Mouse (Mus musculus): ENCODE results near the gene Hddc3. TPM values are rescaled to one million over a fixed set of nuclear protein-coding genes. Genes with fewer than 3 reads are reported as not detected.

Hddc3 gene
- polyA plus RNA-seq, 1 experiment from 2014 or later = 14.7 TPM

GRCm38 (mm10) chr7:80339793-80340628 is 2.9 kb upstream of the Hddc3 start:
- peak overlapping the region; percentile 67 for H3K4me3 ChIP-seq (replicated peaks)
- H3K9ac ChIP-seq = peak overlapping the region; percentile 64
- no peaks in the 10 kb centered on the region for H3K27me3 ChIP-seq (replicated peaks)
- H3K27ac ChIP-seq = peak overlapping the region; percentile 90
- under 1% methylated on average over 45 of the region's 45 CpGs for WGBS
- H3K4me1 ChIP-seq (replicated peaks) = peaks cover 25% of the 10 kb centered on the region
- ATAC-seq = peak; percentile 98
- no peaks in the 10 kb centered on the region for H3K9me3 ChIP-seq
- H3K4me2 ChIP-seq (replicated peaks) = peak overlapping the region; percentile 92
- H3K36me3 ChIP-seq = peaks cover 17% of the 10 kb centered on the region

DNA sequence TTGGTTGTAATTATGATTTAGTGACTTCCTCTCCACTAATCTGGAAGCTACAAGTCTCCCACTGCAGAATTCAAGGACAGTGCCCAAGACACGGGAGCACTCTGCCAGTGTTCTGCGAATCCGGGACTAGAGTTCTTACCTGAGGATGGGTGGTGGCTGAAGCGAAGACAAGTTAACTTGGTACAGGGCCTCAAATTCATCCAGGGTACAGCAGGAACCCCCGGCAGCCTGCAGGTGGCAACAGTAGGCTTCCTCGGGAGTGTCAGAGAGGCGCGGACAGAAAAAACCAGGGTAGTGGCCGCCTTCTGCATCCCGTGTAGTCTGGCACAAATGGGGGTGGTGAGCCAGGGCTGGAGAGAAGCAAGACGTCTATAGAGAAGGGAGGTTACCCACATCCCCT is 2.1 kb upstream of the Hddc3 start, which contains the start of gene Unc45a:
Gene Unc45a, minus strand, starts transcription at position 213 of the 400 bp plus-strand sequence.
- Histone ChIP-seq H3K9me3 (no peaks in the 10 kb centered on the region), H3K4me1 (replicated peaks) (peaks cover 25% of the 10 kb centered on the region), H3K4me2 (replicated peaks) (peak within 1 kb of the TSS; percentile 92), H3K27ac (peak within 1 kb of the TSS; percentile 90), H3K4me3 (replicated peaks) (peak within 1 kb of the TSS; percentile 67), H3K27me3 (replicated peaks) (no peaks in the 10 kb centered on the region), H3K36me3 (peaks cover 10% of the 10 kb centered on the region), H3K9ac (peak within 1 kb of the TSS; percentile 64)
- WGBS = 3% methylated on average over 11 of the region's 11 CpGs
- peak; percentile 59 for ATAC-seq

GRCm38 (mm10) chr7:80341793-80342192 is 1.1 kb upstream of the Hddc3 start:
- H3K36me3 ChIP-seq = 0 out of 2 replicates have a peak, but pooled peaks cover under 1% of the 10 kb centered on the region
- H3K9ac ChIP-seq = no peak overlapping the region
- 80% methylated on average over 7 of the region's 7 CpGs for WGBS
- no peak for ATAC-seq
- H3K27ac ChIP-seq = no peak overlapping the region
- peaks cover 25% of the 10 kb centered on the region for H3K4me1 ChIP-seq (replicated peaks)
- H3K4me2 ChIP-seq (replicated peaks) = no peak overlapping the region
- H3K9me3 ChIP-seq = no peaks in the 10 kb centered on the region
- H3K4me3 ChIP-seq (replicated peaks) = no peak overlapping the region
- H3K27me3 ChIP-seq (replicated peaks) = no peaks in the 10 kb centered on the region

GRCm38 (mm10) chr7:80343270-80344018 is 540 bp downstream of the Hddc3 start:
- H3K36me3 ChIP-seq = no peaks in the 10 kb centered on the region
- 0 out of 2 replicates have a peak, but pooled peaks have one; percentile 2 for ATAC-seq
- peak overlapping the region; percentile 76 for H3K9ac ChIP-seq
- H3K4me1 ChIP-seq (replicated peaks) = peaks cover 31% of the 10 kb centered on the region
- 24% methylated on average over 19 of the region's 19 CpGs for WGBS
- H3K27me3 ChIP-seq (replicated peaks) = no peaks in the 10 kb centered on the region
- H3K4me2 ChIP-seq (replicated peaks) = peak overlapping the region; percentile 72
- H3K4me3 ChIP-seq (replicated peaks) = peak overlapping the region; percentile 54
- no peaks in the 10 kb centered on the region for H3K9me3 ChIP-seq
- H3K27ac ChIP-seq = peak overlapping the region; percentile 66

DNA sequence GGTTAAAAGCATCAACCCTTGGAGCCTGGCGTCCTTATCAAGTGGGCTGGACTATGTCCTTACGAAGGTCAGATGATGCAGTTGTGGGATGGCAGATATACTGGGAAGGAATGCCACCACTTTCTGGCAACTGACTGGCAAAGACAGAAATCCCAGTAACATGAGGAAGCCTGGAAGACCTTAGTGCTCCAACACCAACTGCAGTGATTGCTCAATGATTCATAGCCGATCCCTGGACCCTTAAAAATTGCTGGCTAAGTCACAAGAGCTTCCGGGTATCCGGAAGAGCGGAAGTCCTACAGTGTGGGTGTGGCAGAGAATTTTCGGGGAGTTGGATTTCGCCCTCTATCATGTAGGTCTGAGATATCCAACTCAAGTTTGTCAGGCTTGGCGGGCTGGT is 3.3 kb downstream of the Hddc3 start:
- no peak overlapping the region for H3K4me3 ChIP-seq (replicated peaks)
- no peak overlapping the region for H3K9ac ChIP-seq
- no peaks in the 10 kb centered on the region for H3K9me3 ChIP-seq
- no peaks in the 10 kb centered on the region for H3K27me3 ChIP-seq (replicated peaks)
- no peak overlapping the region for H3K4me2 ChIP-seq (replicated peaks)
- no peak for ATAC-seq
- WGBS = 94% methylated on average over 9 of the region's 9 CpGs
- no peak overlapping the region for H3K27ac ChIP-seq
- H3K36me3 ChIP-seq = 0 out of 2 replicates have a peak, but pooled peaks cover 3% of the 10 kb centered on the region
- peaks cover 18% of the 10 kb centered on the region for H3K4me1 ChIP-seq (replicated peaks)

DNA sequence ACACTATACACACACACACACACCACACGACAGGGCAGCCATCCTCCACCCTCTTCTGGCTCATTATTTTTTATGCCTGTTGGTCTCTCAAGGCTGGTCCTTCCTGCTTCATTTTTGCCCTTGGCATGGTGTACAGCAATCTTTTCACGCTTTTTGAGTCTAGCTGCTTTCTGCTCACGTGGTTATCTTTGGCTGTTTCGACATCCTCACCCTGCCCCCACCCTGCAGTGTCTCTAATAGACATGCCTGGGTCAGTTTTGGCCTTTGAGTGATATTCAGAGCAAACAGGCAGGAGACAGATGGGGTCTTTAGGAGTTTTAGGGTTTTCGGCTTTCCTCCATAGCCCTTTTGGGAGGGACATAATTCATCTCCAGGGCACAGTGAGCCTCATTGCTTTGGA is 3.9 kb downstream of the Hddc3 start:
- Histone ChIP-seq H3K4me1 (replicated peaks) (peaks cover 16% of the 10 kb centered on the region), H3K4me2 (replicated peaks) (no peak overlapping the region), H3K9ac (no peak overlapping the region), H3K27ac (0 out of 2 replicates have a peak overlapping the region, but pooled peaks have one; percentile 79), H3K9me3 (no peaks in the 10 kb centered on the region), H3K36me3 (peaks cover 8% of the 10 kb centered on the region; the same call in 1 of the 2 replicates), H3K4me3 (replicated peaks) (no peak overlapping the region), H3K27me3 (replicated peaks) (no peaks in the 10 kb centered on the region)
- ATAC-seq = no peak
- WGBS = 86% methylated on average over 5 of the region's 5 CpGs

GRCm38 (mm10) chr7:80347670-80348586 is 5.0 kb downstream of the Hddc3 start:
- peak; percentile 57 for ATAC-seq
- no peaks in the 10 kb centered on the region for H3K9me3 ChIP-seq
- no peaks in the 10 kb centered on the region for H3K27me3 ChIP-seq (replicated peaks)
- H3K4me2 ChIP-seq (replicated peaks) = no peak overlapping the region
- peaks cover 12% of the 10 kb centered on the region for H3K36me3 ChIP-seq
- no peak overlapping the region for H3K4me3 ChIP-seq (replicated peaks)
- H3K4me1 ChIP-seq (replicated peaks) = peaks cover 12% of the 10 kb centered on the region; the same call in 1 of the 2 replicates
- 43% methylated on average over 13 of the region's 13 CpGs for WGBS
- H3K27ac ChIP-seq = peak overlapping the region; percentile 79
- H3K9ac ChIP-seq = no peak overlapping the region

- Histone ChIP-seq H3K4me2 (replicated peaks) (no peak overlapping the region), H3K36me3 (peaks cover 15% of the 10 kb centered on the region), H3K27me3 (replicated peaks) (no peaks in the 10 kb centered on the region), H3K9me3 (no peaks in the 10 kb centered on the region), H3K4me3 (replicated peaks) (no peak overlapping the region), H3K9ac (no peak overlapping the region), H3K27ac (no peak overlapping the region), H3K4me1 (replicated peaks) (0 out of 2 replicates have a peak, but pooled peaks cover 6% of the 10 kb centered on the region)
- 54% methylated on average over 2 of the region's 2 CpGs for WGBS
- ATAC-seq = no peak
These were observed 7.9 kb downstream of the Hddc3 start for GRCm38 (mm10) chr7:80350808-80351207.

- no peak for ATAC-seq
- 0 out of 2 replicates have a peak, but pooled peaks cover 4% of the 10 kb centered on the region for H3K4me1 ChIP-seq (replicated peaks)
- no peak overlapping the region for H3K9ac ChIP-seq
- H3K27ac ChIP-seq = no peak overlapping the region
- no peaks in the 10 kb centered on the region for H3K27me3 ChIP-seq (replicated peaks)
- no peak overlapping the region for H3K4me2 ChIP-seq (replicated peaks)
- no peaks in the 10 kb centered on the region for H3K9me3 ChIP-seq
- H3K4me3 ChIP-seq (replicated peaks) = no peak overlapping the region
- H3K36me3 ChIP-seq = peaks cover 22% of the 10 kb centered on the region
- WGBS = 93% methylated on average over 8 of the region's 8 CpGs
These were observed 10.0 kb downstream of the Hddc3 start for GRCm38 (mm10) chr7:80352920-80353319.

- no peak for ATAC-seq
- H3K4me3 ChIP-seq (replicated peaks) = no peak overlapping the region
- H3K27ac ChIP-seq = no peak overlapping the region
- no peaks in the 10 kb centered on the region for H3K4me1 ChIP-seq (replicated peaks)
- H3K9me3 ChIP-seq = no peaks in the 10 kb centered on the region
- no peaks in the 10 kb centered on the region for H3K27me3 ChIP-seq (replicated peaks)
- no peak overlapping the region for H3K4me2 ChIP-seq (replicated peaks)
- H3K36me3 ChIP-seq = peaks cover 38% of the 10 kb centered on the region
- H3K9ac ChIP-seq = no peak overlapping the region
- 86% methylated on average over 13 of the region's 13 CpGs for WGBS
These were observed 13.4 kb downstream of the Hddc3 start for GRCm38 (mm10) chr7:80356351-80356750.

DNA sequence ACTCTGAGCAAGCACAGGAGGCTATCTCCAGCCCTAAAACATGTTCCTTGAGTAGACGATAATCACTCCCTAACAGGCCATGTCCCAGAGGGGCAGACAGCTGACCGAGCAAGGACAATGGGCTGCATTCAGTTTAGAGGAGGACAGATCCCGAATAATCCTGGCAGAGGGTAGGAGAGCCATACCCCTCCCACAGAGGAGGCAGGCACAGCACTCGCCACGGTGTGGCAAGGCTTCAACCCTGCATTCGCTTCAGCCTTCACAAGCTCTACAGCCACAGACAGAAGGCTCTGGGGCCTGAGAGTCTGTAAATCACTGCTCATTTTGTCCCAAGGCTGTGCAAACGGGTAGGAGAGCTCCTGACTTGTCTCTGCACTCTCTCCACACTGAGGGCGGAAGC is 14.3 kb downstream of the Hddc3 start:
- Histone ChIP-seq H3K4me3 (replicated peaks) (no peak overlapping the region), H3K9ac (0 out of 2 replicates have a peak overlapping the region, but pooled peaks have one; percentile 17), H3K4me2 (replicated peaks) (no peak overlapping the region), H3K9me3 (no peaks in the 10 kb centered on the region), H3K36me3 (peaks cover 35% of the 10 kb centered on the region), H3K4me1 (replicated peaks) (no peaks in the 10 kb centered on the region), H3K27me3 (replicated peaks) (no peaks in the 10 kb centered on the region), H3K27ac (no peak overlapping the region)
- peak; percentile 36; the same call in 1 of the 2 replicates for ATAC-seq
- 63% methylated on average over 8 of the region's 8 CpGs for WGBS

Measured in intestine, embryonic 15.5 days (tissue).